Mouse (Mus musculus): Measurements from ENCODE around the gene Zbtb20. TPM values are rescaled to one million over a fixed set of nuclear protein-coding genes. Genes with fewer than 3 reads are reported as not detected.

The Zbtb20 gene
- polyA plus RNA-seq, 1 experiment: 21.1 TPM

GRCm38 (mm10) chr16:43540546-43541167, 665.0 kb downstream of the Zbtb20 start:
- DNase-seq (ENCODE audit: extremely low spot score in 1 of 2, low spot score in 1 of 2): no peak

DNA sequence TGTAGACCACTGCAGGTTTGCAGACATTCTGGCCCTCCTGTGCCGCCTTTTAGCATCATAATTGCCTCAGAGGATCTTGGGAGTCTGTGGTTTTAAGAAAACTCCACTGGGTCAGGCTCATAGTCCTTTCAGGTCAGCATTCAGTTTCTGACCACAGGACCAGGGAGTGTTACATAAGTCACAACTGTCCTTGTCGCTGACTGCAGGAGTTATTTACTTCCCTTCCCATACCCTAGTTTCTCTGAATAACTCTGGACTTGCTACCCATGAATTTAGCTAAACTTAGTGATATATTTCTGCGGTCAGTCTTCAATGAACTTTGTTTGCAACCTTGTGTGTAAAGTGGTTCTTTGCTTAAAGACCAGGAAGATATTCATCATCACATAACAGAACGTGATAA, 669.6 kb downstream of the Zbtb20 start:
- no peak for DNase-seq (ENCODE audit: extremely low spot score in 1 of 2, low spot score in 1 of 2)

DNA sequence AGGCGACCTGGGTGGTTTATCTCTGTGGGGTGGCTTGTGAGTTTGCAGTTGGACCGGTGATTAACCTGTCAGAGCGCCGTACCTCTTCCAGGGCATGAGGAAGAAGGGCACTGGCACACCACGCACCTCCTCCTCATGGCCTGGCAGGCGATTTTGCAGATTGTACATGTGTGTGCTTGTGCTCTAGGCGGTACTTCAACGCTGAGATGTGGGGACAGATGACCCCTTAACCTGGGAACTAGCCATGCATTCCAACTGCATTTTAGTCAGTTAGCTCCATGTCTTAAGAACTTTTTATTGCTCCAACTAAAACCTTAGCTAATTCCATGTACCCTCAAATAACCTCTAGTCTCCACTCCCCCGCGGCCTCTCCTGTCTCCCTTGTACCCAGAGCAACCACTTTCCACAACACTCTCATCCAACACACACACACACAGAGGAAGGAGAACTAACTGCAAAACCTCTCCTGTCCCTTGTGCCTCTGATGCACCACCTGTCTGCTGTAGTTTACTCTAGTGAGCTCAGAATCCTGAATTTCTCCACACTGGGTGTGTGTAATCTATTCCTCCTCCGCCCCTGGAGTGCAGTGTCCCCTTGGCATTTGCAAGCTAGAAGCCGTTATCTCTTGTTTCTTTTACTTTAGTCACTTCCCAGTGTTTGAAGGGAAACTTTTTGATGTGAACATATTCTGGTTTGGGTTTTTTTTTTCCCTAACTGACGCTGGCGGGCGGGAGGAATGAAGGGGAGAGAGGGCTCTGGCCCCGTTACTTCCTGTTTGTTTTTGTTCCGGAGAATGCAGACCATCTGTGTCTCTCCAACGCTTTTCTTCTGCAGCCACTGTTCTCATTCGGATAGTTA, 671.9 kb downstream of the Zbtb20 start:
- no peak for DNase-seq (ENCODE audit: extremely low spot score in 1 of 2, low spot score in 1 of 2)

GRCm38 (mm10) chr16:43548774-43549173, 673.1 kb downstream of the Zbtb20 start:
- no peak for DNase-seq (ENCODE audit: extremely low spot score in 1 of 2, low spot score in 1 of 2)

DNA sequence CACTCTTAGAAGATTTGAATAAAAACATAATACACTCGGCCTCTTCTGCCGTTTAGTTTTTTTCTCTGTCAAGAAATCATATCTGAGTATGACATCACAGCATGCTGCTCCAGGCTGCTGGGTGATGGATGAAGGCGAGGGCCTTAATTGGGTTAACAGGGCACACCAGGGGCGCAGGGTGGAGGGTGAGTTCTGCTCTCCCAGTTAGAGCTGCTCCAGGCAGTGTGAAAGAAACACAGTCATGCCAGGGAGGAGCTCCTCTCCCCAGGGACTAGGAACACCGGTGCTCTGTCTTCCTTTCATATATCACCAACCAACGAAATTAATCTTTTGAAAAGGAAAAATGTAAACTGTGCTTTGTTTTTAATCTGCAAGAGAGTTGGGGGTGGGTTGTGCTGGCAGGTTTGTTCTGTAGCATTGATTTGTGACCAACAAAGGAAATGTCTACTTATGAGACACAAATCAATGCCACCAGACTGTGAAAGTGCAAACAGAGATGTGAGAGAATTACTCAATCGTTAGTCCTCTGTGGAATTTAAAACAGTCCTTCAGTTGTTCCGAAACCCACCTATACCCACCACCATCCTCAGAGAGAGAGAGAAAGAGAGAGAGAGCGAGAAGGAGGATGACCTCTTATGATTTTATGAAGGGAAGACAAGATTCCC, 673.9 kb downstream of the Zbtb20 start:
- DNase-seq (ENCODE audit: extremely low spot score in 1 of 2, low spot score in 1 of 2): no peak

DNA sequence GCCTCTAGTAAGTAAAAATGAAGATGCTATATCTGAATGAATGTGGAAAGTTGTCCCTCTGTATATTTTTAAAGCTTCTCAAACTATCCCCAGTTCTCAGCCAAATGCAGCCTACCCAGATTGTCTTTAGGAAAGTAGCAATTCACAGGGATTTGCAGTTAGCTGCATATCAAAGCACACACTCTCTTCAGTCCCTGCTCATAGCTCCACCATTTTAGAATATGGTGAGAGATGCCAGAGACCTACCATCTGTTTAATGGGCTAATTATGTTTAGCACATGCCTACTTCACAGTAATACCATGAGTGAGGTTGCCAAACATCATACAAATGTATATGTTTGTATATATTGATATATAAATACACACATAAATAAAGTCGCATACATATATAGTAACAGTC, 676.8 kb downstream of the Zbtb20 start:
- no peak for DNase-seq (ENCODE audit: extremely low spot score in 1 of 2, low spot score in 1 of 2)

- no peak for DNase-seq (ENCODE audit: extremely low spot score in 1 of 2, low spot score in 1 of 2)
These were observed 681.7 kb downstream of the Zbtb20 start for GRCm38 (mm10) chr16:43557385-43557784.

GRCm38 (mm10) chr16:43561330-43561729, 685.6 kb downstream of the Zbtb20 start:
- no peak for DNase-seq (ENCODE audit: extremely low spot score in 1 of 2, low spot score in 1 of 2)

DNA sequence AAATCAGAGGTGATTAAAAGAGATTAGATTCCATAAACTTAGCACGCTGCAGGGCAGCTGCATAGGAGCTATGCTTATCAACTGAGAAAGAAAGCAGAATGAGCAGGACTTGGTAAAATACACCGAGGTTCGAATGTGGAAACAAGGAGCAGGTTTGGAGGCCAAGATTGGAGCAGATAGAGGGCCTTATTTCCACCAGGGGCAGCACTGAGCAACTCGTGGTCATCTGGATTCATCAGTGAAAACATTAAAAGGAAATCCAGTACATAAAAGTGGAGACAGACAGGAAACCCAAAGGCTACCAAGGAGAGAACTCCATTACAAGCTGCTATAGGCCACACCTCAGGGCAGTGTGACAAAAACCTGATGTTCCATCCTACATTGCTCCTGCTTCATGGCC, 686.3 kb downstream of the Zbtb20 start:
- no peak for DNase-seq (ENCODE audit: extremely low spot score in 1 of 2, low spot score in 1 of 2)

DNA sequence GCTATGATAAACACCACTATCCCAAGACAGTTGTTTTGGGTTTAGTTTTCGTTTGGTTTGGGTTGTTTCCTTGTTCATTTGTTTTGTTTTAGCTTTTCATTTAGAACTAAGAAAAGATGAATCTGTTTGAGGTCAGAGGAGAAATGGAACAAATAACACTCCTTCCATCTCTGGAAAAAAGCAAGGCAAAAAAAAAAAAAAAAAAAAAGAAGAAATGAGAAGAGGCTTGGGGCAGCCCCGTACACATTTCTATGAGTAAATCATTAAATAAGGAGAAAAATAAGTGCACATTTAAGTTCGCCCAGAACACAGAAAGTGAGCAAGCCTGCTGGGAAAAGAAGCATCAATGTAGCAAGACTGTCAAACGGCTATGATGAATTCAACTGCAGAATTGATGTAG, 690.2 kb downstream of the Zbtb20 start:
- DNase-seq (ENCODE audit: extremely low spot score in 1 of 2, low spot score in 1 of 2): no peak

DNA sequence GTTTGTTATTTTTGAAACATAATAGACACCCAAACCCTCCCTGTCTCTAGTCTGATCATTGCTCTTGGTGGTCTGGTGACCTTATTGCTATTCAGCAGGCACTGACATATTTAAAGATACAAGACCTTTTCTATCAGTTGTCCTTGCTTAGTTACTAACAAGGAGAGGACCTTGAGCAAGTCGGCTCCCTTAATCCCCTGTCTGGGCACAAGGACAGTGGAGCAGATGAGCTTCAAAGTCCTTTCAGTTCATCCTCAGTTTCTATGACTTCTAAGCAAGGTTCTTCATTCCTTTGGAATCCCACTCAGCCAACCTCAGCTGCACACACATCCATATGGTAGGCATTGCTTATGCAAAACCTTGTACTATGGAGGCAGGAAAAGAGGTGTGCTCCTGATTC, 690.8 kb downstream of the Zbtb20 start:
- DNase-seq (ENCODE audit: extremely low spot score in 1 of 2, low spot score in 1 of 2): no peak

DNA sequence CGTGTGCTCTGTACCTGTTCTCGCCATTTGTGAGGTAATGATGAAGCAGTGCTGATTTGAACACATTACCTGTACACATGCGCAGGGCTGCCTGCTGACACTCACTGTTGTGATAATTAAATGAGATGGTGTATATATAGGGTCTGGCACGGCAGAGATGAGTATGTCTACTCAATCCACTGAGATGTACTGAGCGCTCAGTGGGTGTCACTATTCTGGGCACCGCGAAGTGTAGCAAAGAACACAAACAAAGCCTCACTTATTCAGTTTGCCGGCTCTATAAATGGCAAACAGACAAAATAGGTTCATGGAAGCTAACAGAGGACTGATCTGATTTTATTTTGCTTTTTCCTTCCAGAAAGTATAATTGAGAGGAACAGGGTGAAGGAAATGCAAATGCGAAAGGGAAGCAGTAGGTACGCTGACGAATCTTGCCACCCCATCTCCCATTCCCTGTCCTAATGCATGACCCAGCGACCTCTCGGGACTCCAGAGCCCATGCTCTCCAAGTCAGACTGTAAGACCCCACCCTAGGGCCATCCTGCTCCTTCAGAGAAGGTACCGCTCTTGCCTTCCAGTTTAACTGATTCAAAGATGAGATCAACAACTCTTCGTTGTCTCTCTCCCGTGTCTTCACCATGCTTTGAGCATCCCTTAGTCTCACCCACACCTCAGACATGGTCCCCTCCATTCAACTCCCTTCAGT, 695.8 kb downstream of the Zbtb20 start:
- DNase-seq (ENCODE audit: extremely low spot score in 1 of 2, low spot score in 1 of 2): peak in 1 of 2 experiments; percentile 38

GRCm38 (mm10) chr16:43572171-43572570, 696.5 kb downstream of the Zbtb20 start:
- DNase-seq (ENCODE audit: extremely low spot score in 1 of 2, low spot score in 1 of 2): no peak

- DNase-seq (ENCODE audit: extremely low spot score in 1 of 2, low spot score in 1 of 2): no peak
These were observed 697.1 kb downstream of the Zbtb20 start for GRCm38 (mm10) chr16:43572766-43573165.

DNA sequence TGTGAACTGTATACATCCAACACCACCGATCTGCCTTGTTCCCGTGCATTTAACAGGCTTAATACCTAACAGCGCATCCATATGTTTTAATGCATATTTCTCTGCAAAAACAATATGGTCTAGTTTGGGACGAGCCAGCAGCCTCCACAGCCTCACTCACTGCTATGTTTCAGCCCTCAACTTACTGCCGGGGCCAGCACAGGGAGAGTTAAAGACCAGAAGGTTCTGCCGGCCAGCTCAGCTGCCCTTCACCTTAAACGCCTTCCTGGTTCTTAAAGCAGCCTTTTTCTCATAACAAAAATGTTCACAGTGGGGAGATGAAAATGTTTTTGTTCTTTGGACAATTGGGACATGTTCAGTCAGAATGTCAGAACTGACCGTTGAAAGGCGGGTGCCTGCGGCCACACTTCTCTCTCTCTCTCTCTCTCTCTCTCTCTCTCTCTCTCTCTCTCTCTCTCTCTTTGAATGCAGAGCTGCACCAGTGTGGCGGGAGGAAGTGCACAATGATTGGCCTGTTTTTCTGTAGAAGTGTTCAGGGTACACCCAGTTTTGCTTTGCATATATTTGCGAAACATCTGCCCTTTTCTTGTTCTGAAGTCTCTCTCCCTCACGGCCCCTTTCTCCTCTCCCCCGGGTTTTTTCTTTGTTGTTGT, 697.6 kb downstream of the Zbtb20 start:
- DNase-seq (ENCODE audit: extremely low spot score in 1 of 2, low spot score in 1 of 2): no peak

- peak; percentile 86 to 95 for DNase-seq (ENCODE audit: extremely low spot score in 1 of 2, low spot score in 1 of 2)
These were observed 698.5 kb downstream of the Zbtb20 start for GRCm38 (mm10) chr16:43574006-43574764.

- no peak for DNase-seq (ENCODE audit: extremely low spot score in 1 of 2, low spot score in 1 of 2)
These were observed 699.4 kb downstream of the Zbtb20 start for GRCm38 (mm10) chr16:43575066-43575465.

GRCm38 (mm10) chr16:43575507-43575906, 699.8 kb downstream of the Zbtb20 start:
- DNase-seq (ENCODE audit: extremely low spot score in 1 of 2, low spot score in 1 of 2): no peak

- DNase-seq (ENCODE audit: extremely low spot score in 1 of 2, low spot score in 1 of 2): peak in 1 of 2 experiments; percentile 44
These were observed 701.7 kb downstream of the Zbtb20 start for GRCm38 (mm10) chr16:43577399-43577798.

- DNase-seq (ENCODE audit: extremely low spot score in 1 of 2, low spot score in 1 of 2): no peak
These were observed 702.7 kb downstream of the Zbtb20 start for GRCm38 (mm10) chr16:43578351-43578750.
